Mouse (Mus musculus) C2C12 (cell line): ENCODE measurements around the gene Maz.

ENCODE experiments used
- CEBPB ChIP-seq: IDR thresholded peaks from one replicate; pipeline ENCODE4 v1.6.1; 2011; ENCODE audit warnings: low read depth, mild to moderate bottlenecking, control low read depth, moderate library complexity
- CTCF ChIP-seq: IDR thresholded peaks from one replicate; pipeline ENCODE4 v1.5.1; 2011; ENCODE audit not compliant: control insufficient read depth, insufficient read depth, insufficient read length
- FOSL1 ChIP-seq: IDR thresholded peaks from one replicate; pipeline ENCODE4 v1.8.0; 2011; ENCODE audit warnings: mild to moderate bottlenecking, low read length; ENCODE audit not compliant: poor library complexity, insufficient read depth, severe bottlenecking
- MAX ChIP-seq: IDR thresholded peaks from one replicate; pipeline ENCODE4 v1.6.1; 2011; ENCODE audit warnings: mild to moderate bottlenecking, control low read depth
- MYOD1 ChIP-seq: IDR thresholded peaks from one replicate; pipeline ENCODE4 v1.6.1; 2011; ENCODE audit warnings: low read depth; ENCODE audit not compliant: control insufficient read depth, insufficient read length
- USF1 ChIP-seq: IDR thresholded peaks from one replicate; pipeline ENCODE4 v1.6.1; 2011; ENCODE audit warnings: low read depth, mild to moderate bottlenecking, control low read depth, moderate library complexity

DNA sequence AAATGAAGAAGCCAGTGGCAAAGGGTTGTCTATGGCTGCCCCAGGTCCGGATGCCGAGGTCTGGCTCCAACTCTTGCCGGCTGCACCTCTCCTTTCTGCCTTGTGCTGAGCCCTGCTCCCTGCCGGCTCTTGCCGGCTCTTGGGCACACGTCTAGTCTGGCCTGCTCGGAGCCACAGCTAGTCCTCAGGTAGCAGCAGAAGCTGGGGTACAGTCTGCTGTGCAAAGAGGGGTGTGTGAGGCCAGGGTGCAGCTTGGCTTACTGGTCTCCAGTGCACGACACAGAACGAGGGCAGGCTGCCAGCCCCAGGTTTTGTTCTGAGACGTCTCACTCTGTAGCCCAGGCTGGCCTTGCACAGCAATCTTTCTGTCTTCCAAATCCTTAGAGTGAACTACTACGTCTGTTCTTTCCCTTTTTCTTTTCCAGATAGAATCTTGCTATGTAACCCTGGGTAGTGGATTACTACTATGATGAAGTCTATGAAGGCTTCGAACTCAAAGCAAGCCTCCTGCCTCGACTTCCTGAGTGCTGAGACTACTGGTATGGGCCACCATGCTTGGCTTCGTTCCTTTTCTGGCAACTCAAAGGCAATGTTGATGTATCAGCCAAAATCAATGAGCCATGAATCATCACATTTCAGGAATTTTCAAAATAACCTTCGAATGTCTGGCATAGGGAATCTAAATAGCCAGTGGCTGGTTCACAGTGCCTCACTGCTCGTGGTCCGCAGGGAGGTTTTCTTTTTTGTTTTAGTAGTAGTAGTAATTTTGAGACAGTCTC lies 17.3 kb downstream of the Maz start:
- TF ChIP-seq CTCF (no peak), MAX (no peak), USF1 (no peak), FOSL1 (no peak), MYOD1 (no peak), CEBPB (no peak)
